Mouse (Mus musculus): ENCODE data around the gene Vmn1r165.
"Not testable (repeated sequence)": the region's sequence is repeated elsewhere in the genome, so short reads cannot be mapped to it uniquely, and the experiment has no call there.

Vmn1r165 gene

DNA sequence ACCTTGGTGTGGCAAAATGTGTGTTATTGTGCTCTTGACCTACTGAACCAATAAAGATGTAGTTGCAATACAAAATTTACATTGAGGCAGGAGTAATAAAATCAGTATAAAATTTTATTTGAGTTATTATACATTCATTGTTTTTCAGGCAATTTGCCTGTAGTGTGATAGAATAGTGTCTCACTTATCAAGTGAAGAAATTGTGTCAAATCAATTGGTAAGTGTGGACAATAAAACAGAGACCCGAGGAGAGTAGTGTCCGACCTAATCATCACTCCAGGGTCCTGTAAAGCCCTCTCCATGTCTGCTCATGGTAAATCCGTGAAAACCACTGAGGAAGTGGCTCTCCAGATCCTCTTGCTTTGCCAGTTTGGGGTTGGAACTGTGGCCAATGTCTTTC is at the start of gene Vmn1r165:
Gene Vmn1r165, plus strand, starts transcription at position 301 of the 400 bp plus-strand sequence.
- not testable (repeated sequence) for DNase-seq

DNA sequence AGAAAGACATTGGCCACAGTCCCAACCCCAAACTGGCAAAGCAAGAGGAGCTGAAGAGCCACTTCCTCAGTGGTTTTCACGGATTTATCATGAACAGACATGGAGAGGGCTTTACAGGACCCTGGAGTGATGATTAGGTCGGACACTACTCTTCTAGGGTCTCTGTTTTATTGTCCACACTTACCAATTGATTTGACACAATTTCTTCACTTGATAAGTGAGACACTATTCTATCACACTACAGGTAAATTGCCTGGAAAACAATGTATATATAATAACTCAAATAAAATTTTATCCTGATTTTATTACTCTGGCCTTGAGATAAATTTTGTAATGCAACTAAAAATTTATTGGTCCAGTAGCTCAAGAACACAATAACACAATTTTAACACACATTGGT is 34.5 kb downstream of the Vmn1r165 start, which contains the start of gene Vmn1r166:
Gene Vmn1r166, minus strand, starts transcription at position 101 of the 400 bp plus-strand sequence.
- DNase-seq = not testable (repeated sequence)

Measured in right cerebral cortex, postnatal 4 days (tissue).